Mouse (Mus musculus) urinary bladder, postnatal 36 days (tissue): Measurements from ENCODE around the gene Slc25a21.

Experiments
- DNase-seq, 2 experiments: peaks; one replicate each; pipeline ENCODE4 v3.0.0; 2022; ENCODE audit warnings: low spot score in 2 of 2, mixed read lengths in 1 of 2

Slc25a21 gene

DNA sequence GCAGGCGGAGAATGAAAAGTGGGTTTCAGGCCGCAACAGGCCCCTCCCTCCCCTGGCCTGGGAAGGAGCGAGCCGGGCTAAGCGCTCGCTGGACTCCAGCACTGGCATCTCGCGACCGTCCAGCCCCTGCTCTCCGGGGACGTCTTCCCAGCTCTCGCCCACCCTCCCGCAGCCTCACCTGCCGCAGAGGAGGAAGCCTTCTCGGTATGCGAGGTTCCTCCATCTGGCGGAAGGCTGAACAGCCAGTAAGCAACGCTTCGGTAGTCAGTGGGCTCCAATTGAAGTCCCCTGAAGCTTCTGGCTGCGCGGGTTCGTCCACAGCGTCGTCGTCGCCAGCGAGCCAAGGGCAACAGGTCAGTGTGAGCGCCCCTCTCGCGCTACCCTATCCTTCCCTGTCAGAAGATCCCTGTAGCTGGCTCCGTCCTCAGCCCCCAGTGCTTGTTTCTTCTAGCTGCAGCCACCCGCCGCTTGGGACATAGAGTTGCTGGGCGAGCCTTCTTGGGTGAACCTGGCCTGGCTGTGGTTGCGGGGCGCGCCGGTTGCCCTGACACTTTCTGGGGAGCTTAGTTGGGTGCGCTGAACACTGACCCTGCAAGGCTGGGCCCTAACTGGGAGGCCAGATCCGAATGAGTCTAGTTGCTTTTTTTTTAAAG lies 505.7 kb downstream of the Slc25a21 start, which contains the start of gene Pax9:
TSS of gene Pax9 (plus strand) at position 341 of the 653 bp plus-strand sequence.
- DNase-seq = no peak

DNA sequence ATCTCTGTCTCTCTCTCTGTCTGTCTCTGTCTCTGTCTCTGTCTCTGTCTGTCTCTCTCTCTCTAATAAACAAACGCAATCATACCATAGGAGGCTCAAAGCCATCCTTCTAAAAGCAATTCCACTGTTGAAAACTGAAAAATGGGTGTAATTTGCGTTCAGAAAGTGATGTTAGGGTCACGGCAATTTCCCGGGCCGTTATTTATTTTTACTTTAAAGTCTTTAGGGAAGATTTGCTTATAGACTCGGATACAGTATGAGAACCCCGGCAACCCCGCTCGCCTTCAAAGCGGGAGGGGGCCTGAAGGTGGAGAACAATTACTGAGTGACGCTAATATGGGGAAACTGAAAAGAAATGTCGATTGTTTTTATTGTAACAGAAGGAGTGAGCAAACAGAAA lies 506.3 kb downstream of the Slc25a21 start:
- DNase-seq = no peak

DNA sequence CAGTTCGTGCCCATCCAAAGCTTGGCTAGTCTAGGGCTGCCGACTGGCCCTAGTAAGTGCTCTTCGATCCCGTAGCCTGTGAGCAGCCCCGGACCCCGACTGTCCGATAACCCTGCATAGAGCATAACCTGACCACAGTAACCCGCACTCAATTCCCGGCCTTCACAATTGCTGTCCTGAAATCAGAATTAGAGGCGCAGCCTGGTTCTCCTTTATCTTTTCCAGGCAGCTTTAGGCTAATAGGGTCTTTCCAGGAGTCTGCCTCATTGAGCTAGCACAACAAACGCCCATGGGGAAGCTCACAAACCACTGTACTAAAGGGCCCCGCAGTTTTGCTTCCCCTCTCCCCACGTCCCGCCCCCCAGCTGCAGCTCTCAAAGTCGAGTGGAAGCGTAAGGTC lies 506.9 kb downstream of the Slc25a21 start:
- no peak for DNase-seq

DNA sequence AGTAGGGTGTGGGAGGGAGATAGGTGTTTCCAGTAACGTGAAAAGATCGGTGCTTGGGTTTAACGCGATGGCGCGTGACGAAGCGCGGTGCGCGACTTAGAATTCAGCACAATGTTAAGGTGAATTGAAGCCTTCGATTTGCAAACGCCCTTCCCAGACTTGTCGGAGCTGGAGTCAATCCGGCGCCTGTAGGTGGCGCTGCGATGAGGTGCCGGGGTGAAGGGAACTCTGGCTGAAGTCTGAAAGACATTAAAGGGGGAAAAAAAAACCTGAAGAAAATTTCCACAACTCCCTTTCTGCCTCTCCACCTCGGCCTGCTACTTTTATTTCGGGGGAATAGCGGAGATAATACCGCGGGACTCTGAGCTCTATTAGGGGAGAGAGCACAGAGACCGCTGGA lies 507.5 kb downstream of the Slc25a21 start:
- DNase-seq = no peak

DNA sequence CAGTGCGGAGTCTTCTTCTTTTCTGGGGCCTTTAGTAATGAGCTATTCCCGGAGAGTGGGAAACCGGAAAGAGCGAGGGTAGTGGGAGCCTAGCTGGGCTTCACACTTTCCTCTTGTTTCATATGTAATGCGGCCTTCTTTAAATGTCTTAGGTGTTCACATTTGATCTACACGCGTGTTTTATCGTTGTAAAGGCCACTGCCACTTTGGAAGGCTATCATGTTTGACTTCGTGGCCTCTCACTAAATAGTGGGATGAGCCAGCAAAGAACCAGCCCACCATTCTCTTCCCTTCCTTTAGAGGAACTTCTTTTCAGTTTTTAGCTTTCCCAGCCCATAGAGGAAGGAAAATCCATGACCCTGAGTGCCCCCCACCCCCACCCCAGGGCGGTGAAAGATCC lies 507.9 kb downstream of the Slc25a21 start:
- no peak for DNase-seq

DNA sequence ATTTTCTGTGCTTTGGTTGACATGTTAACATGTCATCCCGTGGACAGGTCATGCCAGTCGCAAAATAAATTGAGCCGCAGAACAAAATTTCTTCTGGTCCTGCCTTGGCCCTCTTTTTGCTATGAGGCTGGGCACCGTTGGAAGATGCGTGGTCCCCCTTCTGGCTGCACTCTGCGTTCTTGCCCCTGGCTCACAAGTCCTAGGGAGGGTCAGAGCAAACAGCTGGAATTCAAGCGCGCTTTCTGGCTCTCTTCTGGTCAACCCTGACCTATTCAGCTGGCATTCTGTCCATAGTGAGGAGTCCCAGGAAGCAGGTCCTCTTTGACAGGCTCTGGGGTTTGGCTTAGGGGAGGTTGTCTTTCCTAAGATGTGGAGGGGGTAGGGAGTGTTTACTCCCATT lies 508.4 kb downstream of the Slc25a21 start:
- DNase-seq = no peak

DNA sequence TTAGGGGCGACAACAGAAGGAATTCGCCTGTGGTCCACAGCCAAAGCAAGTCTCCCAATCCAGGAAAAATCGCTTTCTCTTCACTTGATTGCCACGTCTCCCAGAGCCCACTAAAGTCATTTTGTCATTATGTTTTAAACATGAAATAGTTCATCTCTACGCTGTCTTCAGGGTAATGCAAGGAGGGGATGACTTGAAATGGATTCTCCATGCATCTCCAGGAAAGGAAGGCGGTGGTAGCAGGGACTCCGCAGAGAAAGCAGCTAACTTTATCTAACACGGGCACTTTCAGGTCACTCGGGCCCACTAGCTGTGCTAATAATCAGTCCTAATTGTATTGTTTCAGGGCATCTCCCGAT lies 508.8 kb downstream of the Slc25a21 start:
- DNase-seq = no peak

DNA sequence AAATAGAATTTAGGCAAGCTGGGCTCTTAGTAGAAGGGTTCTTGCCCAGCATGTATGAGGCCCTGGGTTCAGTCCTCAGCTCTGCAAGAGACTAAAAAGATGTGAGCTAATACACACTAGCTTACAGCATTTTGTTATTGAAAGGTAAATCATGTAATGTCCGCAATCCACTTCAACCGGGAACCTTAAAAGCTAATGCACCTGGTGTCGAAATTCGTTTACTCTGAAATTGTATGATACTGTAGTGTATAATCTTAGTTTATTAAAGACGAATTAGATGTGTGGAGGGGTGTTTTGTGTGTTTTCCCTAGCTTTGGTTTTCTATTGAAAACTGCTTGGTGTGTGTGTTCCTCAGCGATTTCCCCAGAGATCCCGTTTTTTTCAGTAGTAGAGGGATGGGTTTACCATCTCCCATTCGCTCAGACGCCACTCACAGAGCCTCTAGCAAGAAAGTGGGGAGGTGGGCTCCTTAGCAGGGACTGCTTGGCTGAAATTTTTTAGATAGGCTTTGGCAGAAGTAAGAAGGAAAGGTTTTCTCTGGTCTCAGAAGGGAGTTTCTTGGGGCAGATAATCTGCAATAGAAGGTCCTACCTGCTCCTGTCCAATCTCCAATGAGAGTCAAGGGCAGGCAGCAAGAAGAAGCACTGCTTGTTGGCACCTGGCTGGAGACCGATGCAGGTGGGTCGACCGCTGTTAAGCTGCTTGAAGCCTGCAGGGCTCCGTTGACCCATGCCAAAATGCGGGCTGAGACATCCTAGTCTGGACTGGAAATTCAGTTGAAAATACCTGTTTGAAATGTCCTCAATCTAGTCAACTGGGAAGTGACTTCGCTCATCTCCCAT lies 509.4 kb downstream of the Slc25a21 start:
- no peak for DNase-seq

DNA sequence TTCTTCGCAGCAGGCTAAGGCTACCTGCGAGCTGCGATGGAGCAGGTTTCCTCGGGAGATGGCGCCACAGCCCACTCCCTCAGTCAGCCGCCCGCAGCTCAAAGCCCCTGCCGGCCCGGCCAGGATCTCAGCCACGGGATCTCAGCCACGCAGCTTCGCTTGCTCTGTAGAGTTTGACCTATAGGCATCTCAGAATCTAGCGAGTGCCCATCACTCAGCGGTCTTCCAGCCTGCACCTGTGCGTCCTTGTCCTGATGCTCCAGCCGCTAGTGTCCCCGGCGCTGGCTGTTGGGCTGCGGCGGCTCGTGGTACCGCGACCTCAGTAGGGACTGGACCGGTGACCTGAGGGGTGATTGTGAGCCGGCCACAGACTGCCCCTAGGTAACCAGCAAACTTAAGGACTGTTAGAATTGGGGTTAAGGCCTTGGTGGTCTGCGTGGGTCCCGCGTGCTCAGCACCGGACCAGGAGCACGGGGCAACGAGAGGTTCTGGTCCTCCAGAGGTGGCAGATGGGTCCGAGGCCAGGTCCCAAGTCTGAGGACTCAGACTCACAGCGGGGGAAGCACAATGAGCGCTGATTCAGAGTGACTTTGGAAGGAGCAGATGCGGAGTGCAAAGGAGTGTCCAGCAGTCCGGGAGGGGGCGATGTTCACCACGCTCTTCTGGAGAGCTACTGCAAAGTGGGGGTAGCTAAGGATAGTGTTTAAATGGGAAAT lies 516.0 kb downstream of the Slc25a21 start:
- no peak for DNase-seq

DNA sequence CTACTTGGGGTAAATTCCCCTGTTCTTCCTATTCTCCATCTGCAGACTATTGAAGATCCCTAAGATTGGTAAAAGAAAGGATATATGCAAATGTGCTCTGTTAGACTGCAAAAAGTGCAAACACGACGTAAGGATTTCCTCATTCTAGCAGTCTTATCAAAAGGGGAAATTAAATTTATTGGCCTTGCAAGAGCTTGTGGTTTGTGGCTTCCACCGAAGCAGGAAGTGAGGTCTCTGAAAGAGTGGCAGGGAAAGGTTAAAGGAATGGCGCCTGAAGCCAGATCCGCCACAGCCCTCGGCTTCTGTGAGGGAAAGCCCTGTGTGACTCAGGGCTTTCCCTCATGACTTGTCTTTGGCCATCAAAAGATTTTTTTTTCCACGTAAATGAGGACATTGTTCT lies 519.7 kb downstream of the Slc25a21 start:
- DNase-seq = no peak

DNA sequence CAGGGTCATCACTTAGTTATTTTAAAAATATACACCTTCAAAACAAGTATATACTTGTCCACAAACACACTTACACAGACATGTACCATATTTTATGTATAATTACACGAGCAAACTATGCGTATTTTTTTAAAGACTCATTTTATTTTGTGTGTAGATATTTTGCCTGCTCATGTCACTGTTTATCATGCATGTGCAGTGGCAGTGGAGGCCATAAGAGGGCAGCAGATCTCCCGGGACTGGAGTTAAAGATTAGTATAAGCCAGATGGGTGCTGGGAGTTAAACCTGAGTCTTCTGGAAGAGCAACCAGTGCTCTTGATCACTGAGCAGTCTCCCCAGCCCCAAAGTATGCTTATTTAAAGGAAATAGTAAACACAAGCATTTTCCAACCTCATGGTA lies 522.5 kb downstream of the Slc25a21 start:
- DNase-seq = no peak

DNA sequence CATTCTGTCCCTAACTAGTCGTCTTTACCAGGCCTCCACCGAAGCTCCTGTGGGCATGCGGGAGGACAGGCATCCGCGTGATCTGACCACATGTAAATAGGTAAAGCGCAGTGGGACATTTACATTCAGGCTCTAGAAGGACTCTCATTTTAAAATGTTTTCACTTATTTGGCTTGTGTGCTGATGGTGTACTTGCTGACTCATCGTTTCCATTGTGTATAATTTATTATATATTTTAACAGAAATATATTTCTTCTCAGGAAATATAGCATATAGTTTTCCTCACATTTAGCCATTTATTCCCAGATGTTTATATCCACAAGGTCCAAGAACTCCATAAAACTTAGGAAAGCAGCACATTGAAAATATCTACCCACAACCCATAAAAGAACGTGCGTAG lies 526.5 kb downstream of the Slc25a21 start:
- no peak for DNase-seq

DNA sequence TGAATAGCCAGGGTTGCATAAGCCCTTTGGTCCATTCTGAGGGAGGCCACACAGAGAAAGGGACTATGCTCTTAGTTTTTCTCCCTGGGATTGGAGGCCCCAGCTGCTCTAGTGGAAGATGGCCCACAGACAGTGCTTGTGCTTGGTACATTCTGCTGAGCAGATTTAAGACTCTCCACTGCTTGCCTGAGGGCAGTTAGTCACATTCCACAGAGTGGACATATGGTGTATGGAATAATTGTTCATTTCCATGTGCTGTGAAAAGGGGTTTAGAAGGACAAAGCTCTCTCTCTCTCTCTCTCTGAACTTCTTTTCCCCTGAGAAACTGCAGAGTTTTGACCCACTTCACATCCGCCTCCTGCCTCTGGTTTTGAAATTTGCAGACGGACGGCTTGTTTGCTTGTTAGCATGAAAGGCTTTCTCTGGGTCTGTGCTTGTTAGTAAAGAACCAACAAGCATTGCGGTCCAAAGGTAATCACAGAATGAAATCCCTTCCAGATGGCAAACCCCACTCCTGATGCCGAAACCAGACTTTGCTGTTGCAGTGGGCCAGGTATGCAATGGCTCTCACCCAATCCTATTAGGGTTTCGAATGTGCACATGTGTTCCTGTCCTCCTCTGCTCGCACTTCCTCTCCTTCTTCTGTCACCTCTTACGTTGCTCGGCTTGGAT lies 527.7 kb downstream of the Slc25a21 start:
- no peak for DNase-seq
